Mouse (Mus musculus): ENCODE results near the gene Lrp6. TPM values are rescaled to one million over a fixed set of nuclear protein-coding genes. Genes with fewer than 3 reads are reported as not detected.

The Lrp6 gene
- total RNA-seq, 4 experiments from 2014 or later, result 49.4 to 62.8 (median 50.2) TPM

DNA sequence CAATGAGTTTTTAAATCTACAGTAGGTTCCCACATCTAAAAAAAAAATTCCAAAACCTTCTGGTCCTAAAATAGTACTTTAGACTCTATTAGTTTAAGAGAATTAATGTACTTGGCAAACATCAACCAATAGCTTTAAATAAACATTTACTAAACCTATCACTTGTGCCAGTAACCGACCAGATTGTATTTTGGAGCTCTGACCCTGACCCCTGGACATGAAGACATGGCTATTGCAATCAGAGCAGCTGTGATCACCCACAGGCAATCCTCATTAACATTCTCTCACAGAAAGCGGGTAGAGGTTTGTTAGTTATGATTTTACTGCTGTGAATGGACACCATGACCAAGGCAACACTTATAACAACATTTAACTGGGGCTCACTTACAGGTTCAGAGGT is 67.7 kb downstream of the Lrp6 start:
- DNase-seq (ENCODE audit: low spot score in 2 of 2), result no peak

DNA sequence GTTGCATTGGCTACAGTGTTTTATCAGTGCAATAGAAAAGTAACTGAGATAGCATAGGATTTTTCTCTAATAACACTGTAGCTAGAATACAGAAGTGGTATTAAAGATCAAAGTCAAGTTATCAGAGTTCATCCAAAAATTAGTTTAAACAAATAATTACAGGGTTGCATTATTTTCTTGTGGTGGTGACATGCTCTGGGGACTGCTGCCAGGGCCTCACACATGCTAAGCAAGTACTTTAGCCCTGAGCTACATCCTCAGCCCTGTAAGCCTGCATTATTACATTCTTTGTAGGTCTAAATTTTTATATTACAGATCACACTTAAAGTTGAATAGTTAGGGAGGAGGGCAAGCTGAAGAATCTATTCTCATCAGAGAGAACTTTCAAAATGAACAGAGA is 68.2 kb downstream of the Lrp6 start:
- no peak for DNase-seq (ENCODE audit: low spot score in 2 of 2)

DNA sequence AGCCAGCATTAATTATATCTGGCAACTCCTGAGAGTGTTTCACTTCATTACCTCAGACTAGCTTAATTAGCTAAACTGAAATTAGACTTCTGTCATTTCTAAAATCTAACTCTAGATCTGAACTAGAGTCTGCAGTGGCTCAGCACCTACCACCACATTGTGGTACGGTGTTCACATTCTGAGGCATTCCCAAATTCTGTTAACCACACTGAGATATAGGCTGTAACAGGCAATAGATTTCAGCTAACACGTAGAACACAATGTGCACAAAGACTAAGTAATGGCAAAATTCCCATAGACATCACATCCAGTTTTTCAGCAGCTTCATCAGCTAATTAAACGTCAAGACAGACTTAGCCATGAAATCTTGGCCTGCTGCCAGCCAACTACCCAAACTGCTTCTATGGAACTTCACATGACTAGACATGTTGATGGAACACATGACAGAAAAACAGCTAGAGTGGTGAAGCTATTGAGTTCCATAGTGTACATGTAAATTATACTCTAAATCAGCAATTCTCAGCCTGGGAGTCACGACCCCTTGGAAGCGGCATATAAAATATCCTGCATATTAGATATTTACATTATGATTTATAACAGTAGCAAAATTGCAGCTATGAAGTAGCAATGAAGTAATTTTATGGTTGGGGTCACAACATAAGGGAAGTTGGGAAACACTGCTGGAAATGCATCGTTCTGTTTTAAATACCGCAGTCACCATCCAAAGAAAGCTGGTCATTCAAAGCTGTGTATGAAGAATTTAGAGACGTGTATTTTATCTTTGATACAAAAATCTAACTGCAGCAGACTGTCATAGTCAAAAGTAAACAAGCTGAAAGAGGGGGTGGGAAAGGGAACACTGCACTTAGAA is 71.7 kb downstream of the Lrp6 start:
- peak; percentile 25 to 54 for DNase-seq (ENCODE audit: low spot score in 2 of 2)

DNA sequence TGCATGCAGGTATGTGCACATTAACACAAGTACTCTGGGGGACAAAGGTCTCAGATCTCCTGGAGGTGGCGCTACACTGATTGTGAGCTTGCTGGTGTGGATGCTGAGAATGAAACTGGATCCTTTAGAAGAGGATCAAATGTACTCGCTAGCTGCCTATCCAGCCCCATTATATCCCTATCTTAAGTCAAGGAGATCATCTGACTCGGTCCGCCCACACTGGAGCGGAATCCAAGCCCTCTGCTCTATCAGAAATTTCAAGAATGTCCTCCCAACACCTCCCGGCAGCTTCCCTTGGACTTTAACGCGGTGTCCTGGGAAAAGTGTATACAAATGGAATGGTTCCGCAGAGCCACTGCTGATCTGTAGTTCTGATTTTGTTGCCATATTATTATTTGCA is 77.1 kb downstream of the Lrp6 start:
- no peak for DNase-seq (ENCODE audit: low spot score in 2 of 2)

DNA sequence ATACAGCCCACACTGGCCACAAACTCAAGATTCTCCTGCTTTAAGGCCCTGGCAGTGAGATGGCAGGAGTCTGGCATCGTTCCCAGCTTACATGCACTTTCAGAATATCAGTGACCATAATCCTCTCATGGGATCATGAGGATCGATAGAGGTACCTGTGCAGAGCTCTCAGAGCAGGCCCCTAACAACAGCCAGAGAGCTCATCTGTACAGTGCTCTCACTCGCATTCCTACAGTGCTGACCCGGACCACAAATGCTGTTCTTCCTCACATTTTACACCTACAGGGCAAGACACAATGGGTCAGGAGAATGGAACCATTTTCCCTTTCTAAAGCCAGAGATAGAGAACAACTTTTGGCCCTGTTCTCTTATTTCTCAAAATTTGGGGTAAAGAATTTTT is 77.6 kb downstream of the Lrp6 start:
- DNase-seq (ENCODE audit: low spot score in 2 of 2), result no peak

DNA sequence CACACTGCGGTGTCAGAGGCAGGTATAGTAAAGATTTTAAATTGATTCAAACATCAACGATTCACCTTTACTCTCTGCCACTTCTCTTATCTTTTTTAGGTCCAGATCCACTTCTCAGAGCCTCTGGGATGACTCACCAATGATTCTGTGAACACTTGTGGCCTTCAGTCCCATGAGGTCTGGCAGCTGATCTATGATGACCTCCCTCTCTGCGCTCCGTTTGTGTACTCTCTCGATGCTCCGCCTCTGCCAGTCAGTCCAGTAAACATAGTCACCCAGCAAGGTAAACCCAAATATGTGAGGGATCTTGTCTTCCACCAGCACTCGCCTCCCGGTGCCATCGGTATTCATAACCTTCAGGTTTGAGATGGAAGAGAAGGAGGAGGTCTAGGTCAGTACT is 80.4 kb downstream of the Lrp6 start:
- no peak for DNase-seq (ENCODE audit: low spot score in 2 of 2)

DNA sequence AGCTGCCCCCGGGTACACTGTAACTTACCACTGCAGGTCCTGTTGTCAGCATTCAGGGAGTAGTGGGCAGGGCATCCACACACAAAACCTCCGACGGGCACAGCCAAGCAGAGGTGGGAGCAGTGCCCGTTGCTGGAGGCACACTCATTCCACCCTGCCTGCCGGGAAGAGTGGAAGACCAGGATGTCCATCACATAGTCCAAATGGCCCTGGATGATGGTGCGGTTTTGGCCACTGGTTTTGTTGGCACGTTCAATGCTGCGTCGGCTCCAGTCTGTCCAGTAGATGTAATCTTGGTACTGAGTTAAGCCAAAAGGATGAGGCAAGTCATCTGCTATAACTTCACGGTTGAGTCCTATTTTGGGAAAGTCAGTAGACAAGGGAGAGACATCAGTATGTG is 87.3 kb downstream of the Lrp6 start:
- DNase-seq (ENCODE audit: low spot score in 2 of 2), result no peak

DNA sequence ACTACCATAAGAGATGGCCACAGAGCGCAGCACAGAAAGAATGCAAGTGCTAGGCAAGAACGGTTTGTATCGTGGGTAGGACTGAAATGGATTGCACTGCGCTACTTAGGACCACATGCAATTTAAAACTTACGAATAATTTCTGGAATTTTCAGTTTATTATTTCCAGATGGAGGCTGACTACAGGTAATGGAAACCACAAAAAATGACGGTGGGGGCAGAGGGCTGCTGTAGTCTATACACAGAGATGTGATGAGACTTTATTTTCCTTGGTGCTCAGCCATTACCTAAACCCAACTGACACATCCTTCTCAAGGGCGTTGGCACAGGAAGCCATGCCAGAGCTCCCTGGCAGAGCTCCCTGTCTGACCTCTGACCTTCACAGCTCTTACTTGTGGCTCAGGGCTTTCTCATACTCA is 93.6 kb downstream of the Lrp6 start:
- DNase-seq (ENCODE audit: low spot score in 2 of 2), result no peak

DNA sequence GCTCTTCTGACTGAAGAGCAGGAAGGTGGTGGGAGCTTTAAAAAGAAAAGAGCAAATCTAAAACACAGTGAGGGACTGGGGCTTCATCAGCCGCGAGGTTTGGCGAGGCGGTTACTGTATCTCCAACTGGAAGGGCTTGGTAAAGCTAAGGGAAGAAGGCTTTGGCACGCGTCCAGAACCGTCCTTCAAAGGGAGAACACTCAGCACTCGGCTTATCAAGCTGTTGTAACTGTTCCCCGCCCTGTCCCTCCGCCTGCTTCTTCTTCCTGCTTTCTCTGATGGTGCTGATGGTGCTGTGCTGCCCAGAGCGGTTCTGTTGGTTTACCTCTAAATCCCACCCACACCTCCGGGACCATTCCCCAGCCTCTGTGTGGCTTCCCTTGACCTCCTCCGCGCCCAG is 95.9 kb downstream of the Lrp6 start:
- DNase-seq (ENCODE audit: low spot score in 2 of 2), result peak; percentile 29 to 68

DNA sequence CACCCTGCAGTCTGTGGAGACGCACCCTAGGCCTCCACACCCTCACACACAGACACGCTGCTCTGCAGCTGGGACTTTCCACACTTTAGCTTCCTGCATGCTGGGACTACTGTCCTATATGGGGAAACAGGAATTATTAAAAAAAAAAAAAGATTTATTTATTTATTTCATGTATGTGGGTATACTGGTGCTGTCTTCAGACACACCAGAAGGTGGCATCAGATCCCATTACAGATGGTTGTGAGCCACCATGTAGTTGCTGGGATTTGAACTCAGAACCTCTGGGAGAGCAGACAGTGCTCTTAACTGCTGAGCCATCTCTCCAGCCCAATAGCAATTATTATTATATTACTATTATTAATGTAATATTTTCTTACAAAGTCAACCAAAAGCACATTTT is 97.5 kb downstream of the Lrp6 start:
- no peak for DNase-seq (ENCODE audit: low spot score in 2 of 2)

DNA sequence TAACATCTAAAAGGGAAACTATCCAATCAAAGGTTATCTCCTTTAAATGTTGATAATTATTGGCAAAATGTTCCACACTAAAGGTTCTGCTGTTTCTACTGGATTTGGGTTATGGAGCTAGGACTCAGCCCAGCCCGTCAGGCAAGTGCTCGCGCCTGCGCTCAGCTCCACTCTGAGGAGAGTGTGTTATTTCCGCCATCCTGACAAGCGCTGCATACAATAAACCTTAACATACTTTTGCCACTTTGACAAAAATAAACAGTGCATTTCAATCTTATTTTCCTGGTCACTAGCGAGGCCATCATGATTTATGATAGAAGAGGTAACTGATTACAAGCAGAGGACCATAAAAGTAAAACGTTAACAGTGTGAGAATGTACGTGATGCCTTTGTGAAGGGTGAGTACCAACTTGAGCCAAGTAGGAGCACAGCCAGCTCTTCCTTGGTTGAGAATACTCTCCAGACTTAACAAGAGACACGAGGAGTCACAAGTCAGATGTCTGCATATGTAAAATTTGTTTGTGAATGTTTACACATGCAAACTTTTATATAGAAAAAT is 100.0 kb downstream of the Lrp6 start:
- no peak for DNase-seq (ENCODE audit: low spot score in 2 of 2)

DNA sequence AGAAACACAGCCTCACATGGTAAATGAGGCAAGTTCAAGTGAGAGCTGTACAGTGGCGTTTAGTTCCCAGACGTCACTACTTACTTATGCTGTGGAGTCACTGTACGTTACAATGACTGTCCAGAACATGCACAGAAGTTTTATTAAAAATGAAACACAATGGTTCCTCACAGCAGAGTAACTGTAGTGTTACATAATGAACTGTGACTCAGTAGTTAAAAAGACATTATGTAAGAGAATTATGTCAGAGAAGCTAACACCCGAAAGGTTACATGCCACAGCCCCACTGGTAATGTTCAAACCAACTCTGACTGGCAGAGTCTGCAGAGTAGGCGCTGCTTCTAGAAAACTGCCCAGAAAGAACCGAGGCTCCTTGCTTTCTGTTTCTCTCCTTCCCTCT is 105.6 kb downstream of the Lrp6 start:
- no peak for DNase-seq (ENCODE audit: low spot score in 2 of 2)

DNA sequence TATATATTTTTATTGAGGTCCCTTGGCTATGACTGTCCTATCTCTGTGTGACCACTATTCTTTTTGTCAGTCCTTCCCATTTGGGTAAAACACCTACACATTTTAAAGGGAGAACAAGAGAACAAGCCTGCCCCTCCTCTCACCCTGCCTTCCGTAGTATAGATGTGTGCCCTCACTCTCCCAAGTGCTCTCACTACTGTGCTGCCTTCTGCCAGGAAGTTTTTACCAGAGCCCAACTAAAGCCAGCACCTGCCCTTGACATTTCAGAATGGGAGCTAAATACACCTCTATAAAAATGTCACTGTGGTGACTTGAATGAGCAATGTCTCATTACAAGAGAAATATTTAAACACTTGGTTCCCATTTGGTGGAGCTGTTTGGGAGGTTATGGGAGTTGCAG is 108.4 kb downstream of the Lrp6 start:
- no peak for DNase-seq (ENCODE audit: low spot score in 2 of 2)

DNA sequence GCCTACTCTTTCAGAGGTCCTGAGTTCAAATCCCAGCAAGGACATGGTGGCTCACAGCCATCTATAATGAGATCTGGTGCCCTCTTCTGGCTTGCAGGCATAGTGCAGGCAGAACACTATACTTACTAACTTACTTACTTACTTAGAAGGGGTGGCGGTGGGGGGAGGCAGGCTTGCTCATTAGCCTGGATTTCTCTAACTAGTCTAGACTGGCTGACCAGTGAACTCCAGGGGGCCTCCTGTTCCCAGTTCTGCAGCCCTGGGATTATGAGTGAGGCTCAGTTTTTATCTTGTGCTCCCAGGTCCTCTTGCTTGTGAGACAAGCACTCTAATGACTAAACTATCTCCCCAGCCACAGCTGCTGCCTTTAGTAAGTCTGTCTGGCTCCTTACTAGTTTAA is 112.7 kb downstream of the Lrp6 start:
- no peak for DNase-seq (ENCODE audit: low spot score in 2 of 2)

DNA sequence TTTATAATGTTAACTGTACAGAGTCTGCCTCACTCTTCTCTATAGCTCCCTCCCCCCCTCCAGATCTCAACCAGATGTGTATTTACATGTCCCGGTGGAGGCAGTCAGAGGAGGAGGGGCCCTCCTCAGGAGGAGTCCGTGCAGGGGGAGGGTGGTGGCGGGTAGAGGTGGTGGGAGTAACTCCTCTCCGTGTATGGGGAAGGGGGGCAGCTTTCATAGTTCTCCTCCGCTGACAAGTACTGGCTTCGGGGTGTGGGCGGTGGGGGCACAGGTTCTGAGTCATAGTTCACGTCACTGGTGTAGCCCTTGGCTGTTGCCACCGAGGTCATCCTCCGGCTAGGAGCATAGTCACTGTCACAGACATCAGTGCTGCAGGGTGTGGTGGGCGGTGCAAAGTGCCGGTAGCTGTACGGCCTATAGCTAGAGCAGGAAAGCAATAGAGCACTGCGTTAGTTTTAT is 116.1 kb downstream of the Lrp6 start:
- no peak for DNase-seq (ENCODE audit: low spot score in 2 of 2)

DNA sequence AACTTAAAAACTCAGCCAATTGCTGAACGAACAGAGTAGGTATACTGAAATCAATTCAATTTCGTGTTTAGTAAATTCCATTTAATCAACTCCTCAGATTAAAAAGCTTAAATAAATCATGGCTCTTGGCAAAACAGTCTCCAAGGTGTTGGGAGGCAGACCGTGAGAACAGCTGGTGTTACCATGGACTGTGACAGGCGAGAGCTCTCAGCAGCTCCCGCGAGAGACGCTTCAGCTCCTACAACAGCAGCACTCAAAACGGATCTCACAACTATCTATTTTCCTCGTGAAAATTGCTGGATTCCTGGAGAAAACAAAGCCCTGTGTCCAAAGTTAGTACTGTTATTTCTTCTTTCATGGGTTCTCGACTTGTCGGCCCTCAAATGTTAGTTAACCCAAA is 116.8 kb downstream of the Lrp6 start:
- peak in 1 of 2 experiments; percentile 22 for DNase-seq (ENCODE audit: low spot score in 2 of 2)

DNA sequence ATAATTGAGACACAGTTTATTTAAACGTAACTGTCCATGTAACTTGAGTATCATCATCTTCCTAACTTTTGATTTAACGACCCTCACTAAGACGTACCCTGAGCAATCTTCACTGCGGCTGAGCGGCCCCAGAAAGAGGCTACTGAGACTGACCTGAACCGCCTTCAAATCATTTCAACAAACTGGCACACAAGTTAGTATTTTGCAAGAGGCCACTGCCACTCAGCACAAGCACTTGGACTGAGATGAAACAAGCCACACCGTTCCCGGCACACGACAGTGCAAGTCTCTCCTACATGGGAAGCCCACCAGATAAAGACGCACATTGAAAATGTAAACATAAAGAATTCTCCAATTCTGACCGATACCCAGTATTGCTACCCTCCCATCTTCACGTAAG is 118.3 kb downstream of the Lrp6 start:
- no peak for DNase-seq (ENCODE audit: low spot score in 2 of 2)

DNA sequence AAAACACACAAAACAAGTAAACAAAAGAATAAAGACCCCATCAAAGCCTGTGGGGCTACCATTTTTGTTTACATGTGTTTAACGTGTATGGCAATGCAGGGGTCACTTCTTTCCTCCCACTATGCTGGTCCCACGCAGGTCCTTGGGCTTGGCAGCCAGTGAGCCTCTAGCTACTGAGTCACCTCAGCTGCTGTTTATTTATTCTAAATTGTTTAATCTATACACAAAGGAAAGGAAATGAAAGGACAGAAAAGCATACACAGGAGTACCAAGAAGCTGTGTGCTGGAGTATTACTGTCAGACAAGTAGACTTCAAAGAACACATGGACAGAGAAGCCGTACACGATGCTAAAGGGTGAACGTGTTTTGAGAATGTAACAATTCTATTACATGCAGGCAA is 122.8 kb downstream of the Lrp6 start:
- no peak for DNase-seq (ENCODE audit: low spot score in 2 of 2)

DNA sequence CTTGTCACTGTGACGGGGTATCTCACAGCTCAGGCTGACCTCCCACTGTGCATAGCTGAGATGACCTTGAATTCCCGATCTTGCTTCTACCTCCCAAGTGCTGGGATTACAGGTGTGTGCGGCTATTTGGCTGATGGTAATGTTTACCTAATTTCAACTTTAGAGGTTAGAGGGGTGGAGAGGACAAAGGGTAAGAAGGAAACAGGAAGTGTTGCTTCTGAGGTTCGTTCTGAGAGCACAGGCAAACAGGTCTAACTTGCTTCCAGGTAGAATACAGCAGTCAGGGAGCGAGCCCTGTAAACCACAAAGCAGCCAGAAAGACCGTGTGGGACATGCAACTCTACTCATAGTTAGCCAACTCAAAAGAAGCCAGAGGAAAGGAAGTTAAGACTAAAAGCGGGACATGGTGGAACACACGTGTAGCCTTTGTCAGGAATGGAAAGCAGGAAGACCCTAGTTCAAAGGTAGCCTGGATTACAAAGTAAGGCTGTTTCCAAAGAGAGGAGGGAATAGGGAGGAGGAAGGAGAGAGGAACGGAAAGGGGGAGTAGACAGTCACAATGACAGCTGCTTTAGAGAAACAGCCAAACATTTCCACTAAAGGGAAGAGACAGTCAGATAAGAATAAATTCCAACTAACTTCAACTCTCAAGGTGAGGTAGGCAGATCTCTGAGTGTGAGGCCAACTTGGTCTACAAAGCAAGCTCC is 123.4 kb downstream of the Lrp6 start:
- no peak for DNase-seq (ENCODE audit: low spot score in 2 of 2)

DNA sequence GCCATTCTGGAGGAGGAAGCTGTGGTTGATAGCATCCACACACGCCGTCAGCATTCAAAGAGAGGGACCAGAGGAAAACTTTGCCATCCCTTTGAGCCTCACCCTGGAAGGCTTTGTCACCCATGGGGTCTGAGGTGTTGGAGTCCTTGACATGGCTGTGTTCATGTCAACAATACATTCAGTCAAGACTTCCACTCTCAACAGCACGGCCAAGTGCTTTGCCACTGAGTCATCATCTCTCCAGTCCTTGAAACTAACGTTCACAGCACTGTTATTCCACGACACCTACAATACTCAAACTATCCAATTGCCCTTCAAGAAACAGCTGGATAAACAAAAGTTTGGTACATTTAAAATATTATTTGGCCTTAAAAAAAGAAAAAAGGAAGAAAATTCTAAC is 124.5 kb downstream of the Lrp6 start:
- DNase-seq (ENCODE audit: low spot score in 2 of 2), result no peak

DNA sequence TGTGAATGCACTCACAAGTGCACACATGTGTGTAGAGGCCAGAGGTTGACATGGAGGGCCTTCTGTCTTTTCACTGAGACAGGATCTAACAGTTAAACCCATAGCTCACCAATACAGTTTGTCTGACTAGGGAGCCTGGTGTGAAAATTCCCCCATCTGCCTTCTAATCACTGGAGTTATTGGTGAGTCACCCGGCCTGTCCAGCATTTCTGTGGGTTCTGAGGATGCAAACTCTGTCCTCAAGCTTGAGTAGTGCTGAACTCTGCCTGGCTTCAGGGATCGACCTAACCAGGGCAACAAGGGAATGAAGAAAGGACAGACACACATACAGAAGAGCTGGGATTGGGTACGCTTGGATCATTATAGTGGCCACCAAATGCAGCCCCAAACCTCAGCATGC is 125.0 kb downstream of the Lrp6 start:
- DNase-seq (ENCODE audit: low spot score in 2 of 2), result no peak

DNA sequence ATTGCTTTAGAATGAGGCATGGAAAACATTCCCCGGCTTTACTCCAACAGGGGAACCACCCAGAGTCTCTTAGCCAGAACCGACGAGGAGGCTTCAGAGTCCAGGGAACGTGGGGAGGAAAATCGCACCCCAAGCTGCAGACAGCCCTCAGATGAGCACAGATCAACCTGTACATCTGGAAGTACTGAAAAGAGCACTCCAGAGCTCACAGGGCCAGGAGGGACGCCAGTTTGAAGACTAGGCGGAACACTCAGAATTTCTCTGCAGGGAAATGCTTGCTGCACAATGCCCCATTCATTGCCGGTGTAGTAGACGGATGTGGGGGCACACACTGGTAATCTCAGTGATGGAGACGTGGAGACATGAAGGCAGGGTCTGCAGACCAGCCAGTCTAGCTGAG is 126.7 kb downstream of the Lrp6 start:
- DNase-seq (ENCODE audit: low spot score in 2 of 2), result no peak

All from layer of hippocampus, adult 8-10 months (tissue).